Mouse (Mus musculus) heart, embryonic 12.5 days (tissue): Measurements from ENCODE around the gene Rprd1b. TPM values are rescaled to one million over a fixed set of nuclear protein-coding genes. Genes with fewer than 3 reads are reported as not detected.

Source experiments
- ATAC-seq: fragments of 200-750 bp; cut with Nextera tagmentation; 2 replicates; pipeline ENCODE4 v1.8.0; 2017; ENCODE audit warnings: moderate TSS enrichment, moderate library complexity; ENCODE audit not compliant: insufficient number of reproducible peaks, low FRiP score
- H3K27ac ChIP-seq: fragments of 300-500 bp; sonication (generic); 2 replicates; pipeline ENCODE4 v1.5.1; 2016; ENCODE audit warnings: mild to moderate bottlenecking, moderate library complexity; ENCODE audit not compliant: poor library complexity, severe bottlenecking
- H3K27me3 ChIP-seq: fragments of 300-500 bp; sonication (generic); replicated peaks from 2 replicates; pipeline ENCODE4 v1.6.1; 2016; ENCODE audit warnings: mild to moderate bottlenecking, moderate library complexity
- H3K36me3 ChIP-seq: fragments of 300-500 bp; sonication (generic); 2 replicates; pipeline ENCODE4 v1.6.1; 2016; ENCODE audit warnings: mild to moderate bottlenecking, moderate library complexity
- H3K4me1 ChIP-seq: fragments of 300-500 bp; sonication (generic); replicated peaks from 2 replicates; pipeline ENCODE4 v1.6.1; 2016; ENCODE audit warnings: mild to moderate bottlenecking
- H3K4me2 ChIP-seq: fragments of 300-500 bp; sonication (generic); 2 replicates; pipeline ENCODE4 v1.6.1; 2016; ENCODE audit warnings: mild to moderate bottlenecking, moderate library complexity
- H3K4me3 ChIP-seq: fragments of 300-500 bp; sonication (generic); 2 replicates; pipeline ENCODE4 v1.5.1; 2016; ENCODE audit warnings: mild to moderate bottlenecking
- H3K9ac ChIP-seq: fragments of 300-500 bp; sonication (generic); 2 replicates; pipeline ENCODE4 v1.6.1; 2016; ENCODE audit warnings: mild to moderate bottlenecking, moderate library complexity
- H3K9me3 ChIP-seq: fragments of 300-500 bp; sonication (generic); replicated peaks from 2 replicates; pipeline ENCODE4 v1.6.1; 2016; ENCODE audit warnings: mild to moderate bottlenecking, moderate library complexity
- WGBS: fragments of 180-500 bp; shearing (Covaris S2); methylation state at CpG from one replicate; pipeline ENCODE4 v1.1.7; 2016; 5-methylcytosine and 5-hydroxymethylcytosine counted together
- polyA plus RNA-seq: library from polyadenylated mRNA; unstranded; fragments of >200 nt; fragmentation: Nextera tagmentation; extraction: Ambion mirVana; gene quantifications from 2 replicates; pipeline ENCODE4 v1.2.1, GENCODE M21; 2016

Gene Rprd1b
- polyA plus RNA-seq, 1 experiment from 2014 or later: 32.4 TPM

DNA sequence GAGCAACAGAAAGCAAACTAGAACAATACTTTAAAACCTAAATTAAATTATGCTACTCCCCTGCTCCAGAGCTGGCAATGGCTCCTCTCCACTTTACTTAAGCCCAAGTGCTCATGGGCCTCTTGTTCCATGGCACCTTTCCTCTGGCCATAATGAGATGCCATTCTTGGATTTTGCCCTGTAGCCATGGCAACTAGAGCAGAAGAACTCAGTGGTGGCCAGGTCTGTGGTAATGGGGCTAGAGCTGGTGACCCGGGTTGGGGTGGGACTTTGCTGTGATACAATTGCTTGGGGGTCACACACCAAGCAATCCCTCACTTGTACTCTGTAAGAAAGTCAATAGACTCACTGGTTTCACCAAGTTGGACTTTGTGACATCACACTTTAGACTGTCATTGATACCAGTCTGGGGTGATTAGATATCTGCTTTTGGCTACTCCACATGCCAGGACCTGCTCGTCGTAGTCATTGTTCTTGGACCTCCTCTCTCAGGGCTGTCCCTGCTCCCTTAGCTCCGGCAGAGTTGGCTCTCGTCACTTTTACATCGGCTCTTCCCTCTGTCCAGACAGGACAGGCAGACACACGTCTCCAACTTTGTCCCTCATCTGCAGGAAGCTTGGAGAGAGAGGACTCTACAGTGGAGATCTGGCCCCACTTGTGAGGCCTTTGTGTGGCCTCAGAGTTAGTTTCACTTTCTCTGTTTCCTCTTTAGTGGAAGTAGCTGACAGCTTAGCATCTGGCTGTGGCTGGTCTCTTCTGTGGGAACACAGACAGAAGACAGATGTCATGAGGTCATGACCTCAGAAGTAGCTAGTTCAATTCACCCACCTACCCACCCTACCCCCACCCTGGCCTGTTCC is 131.3 kb downstream of the Rprd1b start:
- H3K4me1 ChIP-seq: peaks cover 19% of the 10 kb centered on the region
- peak overlapping the region; percentile 25; the same call in 1 of the 2 replicates for H3K4me3 ChIP-seq
- no peaks in the 10 kb centered on the region for H3K9me3 ChIP-seq
- ATAC-seq: peak; percentile 73
- WGBS: 19% methylated on average over 7 of the region's 7 CpGs
- 0 out of 2 replicates have a peak, but pooled peaks cover 4% of the 10 kb centered on the region for H3K27me3 ChIP-seq
- H3K36me3 ChIP-seq: no peaks in the 10 kb centered on the region
- H3K4me2 ChIP-seq: peak overlapping the region; percentile 61
- peak overlapping the region; percentile 68 for H3K27ac ChIP-seq
- peak overlapping the region; percentile 51; the same call in 1 of the 2 replicates for H3K9ac ChIP-seq

DNA sequence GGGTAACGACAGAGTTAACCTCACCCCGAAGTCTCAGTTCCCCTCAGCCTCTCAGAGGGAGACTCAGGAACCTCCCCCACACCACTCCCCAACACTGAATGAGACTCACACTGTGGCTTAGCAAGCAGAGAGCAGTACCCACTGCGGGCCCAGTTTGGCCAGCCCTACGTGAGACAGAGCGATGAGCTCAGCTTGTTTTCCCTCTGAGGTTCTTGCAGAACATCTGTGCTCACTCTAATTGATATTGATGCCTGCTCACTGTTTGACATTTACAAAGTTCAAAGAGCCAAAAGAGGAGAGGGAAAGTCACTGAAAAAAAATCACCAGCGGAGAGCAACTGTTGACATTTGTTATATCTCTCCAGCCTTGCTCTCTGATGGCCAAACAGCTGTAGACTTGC is 133.5 kb downstream of the Rprd1b start:
- no peaks in the 10 kb centered on the region for H3K9me3 ChIP-seq
- H3K4me2 ChIP-seq: no peak overlapping the region
- no peak for ATAC-seq
- WGBS: 75% methylated on average over 6 of the region's 6 CpGs
- no peaks in the 10 kb centered on the region for H3K36me3 ChIP-seq
- H3K27ac ChIP-seq: no peak overlapping the region
- no peak overlapping the region for H3K9ac ChIP-seq
- H3K27me3 ChIP-seq: 0 out of 2 replicates have a peak, but pooled peaks cover 4% of the 10 kb centered on the region
- peaks cover 22% of the 10 kb centered on the region for H3K4me1 ChIP-seq
- H3K4me3 ChIP-seq: no peak overlapping the region

DNA sequence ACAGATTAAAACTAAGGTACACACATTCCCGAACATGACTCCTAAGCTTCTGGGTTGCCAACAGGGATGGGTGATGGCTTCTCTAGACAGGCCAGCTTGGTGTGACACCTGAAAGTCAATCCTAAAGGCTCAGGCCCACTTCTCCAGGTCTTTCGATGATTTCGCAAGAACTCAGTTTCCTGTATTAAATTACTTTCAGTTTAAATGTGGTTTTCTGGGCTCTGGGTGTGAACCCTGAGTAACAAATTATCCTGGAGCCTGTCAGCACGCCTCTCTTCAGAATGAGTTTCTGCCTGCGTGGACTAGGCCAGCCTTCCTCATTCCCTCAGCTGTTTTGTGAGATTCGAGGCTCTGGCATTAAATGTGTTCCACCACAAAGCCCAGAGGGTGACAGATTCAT is 134.7 kb downstream of the Rprd1b start:
- Histone ChIP-seq H3K36me3 (no peaks in the 10 kb centered on the region), H3K4me1 (peaks cover 32% of the 10 kb centered on the region), H3K4me3 (no peak overlapping the region), H3K27me3 (0 out of 2 replicates have a peak, but pooled peaks cover 3% of the 10 kb centered on the region), H3K4me2 (no peak overlapping the region), H3K27ac (no peak overlapping the region), H3K9me3 (no peaks in the 10 kb centered on the region), H3K9ac (no peak overlapping the region)
- no peak for ATAC-seq
- WGBS: 72% methylated on average over 6 of the region's 6 CpGs

DNA sequence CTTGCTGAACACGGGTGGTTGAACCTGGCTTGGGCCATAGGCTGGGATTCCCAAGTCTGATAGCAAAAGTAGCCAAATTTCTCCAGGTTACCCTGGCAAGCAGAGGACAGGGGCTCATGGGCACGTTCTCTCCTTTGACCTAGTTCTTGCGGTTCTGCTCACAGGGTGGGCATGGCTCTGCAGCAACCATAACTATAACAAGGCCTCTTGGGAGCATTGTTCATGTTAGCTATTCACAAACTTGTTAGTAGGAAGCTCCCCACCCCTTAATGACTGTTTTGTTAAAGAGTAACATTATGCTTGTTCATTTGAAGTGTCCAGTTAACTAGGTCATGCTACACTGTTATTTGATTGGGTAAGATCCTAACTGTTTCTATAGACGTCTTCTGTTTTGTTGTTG is 137.5 kb downstream of the Rprd1b start:
- Histone ChIP-seq H3K4me2 (no peak overlapping the region), H3K4me3 (no peak overlapping the region), H3K27ac (no peak overlapping the region), H3K4me1 (peaks cover 38% of the 10 kb centered on the region), H3K9me3 (no peaks in the 10 kb centered on the region), H3K9ac (no peak overlapping the region), H3K36me3 (no peaks in the 10 kb centered on the region), H3K27me3 (no peaks in the 10 kb centered on the region)
- no peak for ATAC-seq
- WGBS: 82% methylated on average over 4 of the region's 4 CpGs

DNA sequence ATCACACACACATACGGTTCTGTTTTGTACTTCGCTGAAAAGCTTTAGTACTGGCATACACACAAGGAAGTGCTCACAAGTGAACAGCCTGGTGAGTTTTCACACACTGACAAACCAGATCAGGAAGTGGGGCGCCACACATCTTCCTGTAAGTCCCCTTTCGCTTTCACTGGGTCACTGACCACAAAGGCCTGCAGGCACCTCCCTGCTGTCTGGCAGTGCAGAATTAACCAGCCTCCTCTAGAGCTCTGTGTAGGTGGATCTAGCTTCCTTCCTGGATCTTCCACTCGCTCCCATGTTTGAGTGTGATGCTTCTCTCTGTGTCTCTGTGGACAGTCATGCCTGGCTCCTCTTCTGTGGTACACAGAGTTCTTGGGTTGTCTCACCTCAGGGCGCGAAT is 138.3 kb downstream of the Rprd1b start:
- no peak overlapping the region for H3K9ac ChIP-seq
- H3K36me3 ChIP-seq: no peaks in the 10 kb centered on the region
- ATAC-seq: 0 out of 2 replicates have a peak, but pooled peaks have one; percentile 33
- no peaks in the 10 kb centered on the region for H3K27me3 ChIP-seq
- peak overlapping the region; percentile 52 for H3K27ac ChIP-seq
- H3K9me3 ChIP-seq: no peaks in the 10 kb centered on the region
- H3K4me3 ChIP-seq: no peak overlapping the region
- WGBS: 67% methylated on average over 7 of the region's 7 CpGs
- H3K4me1 ChIP-seq: peaks cover 36% of the 10 kb centered on the region
- no peak overlapping the region for H3K4me2 ChIP-seq

DNA sequence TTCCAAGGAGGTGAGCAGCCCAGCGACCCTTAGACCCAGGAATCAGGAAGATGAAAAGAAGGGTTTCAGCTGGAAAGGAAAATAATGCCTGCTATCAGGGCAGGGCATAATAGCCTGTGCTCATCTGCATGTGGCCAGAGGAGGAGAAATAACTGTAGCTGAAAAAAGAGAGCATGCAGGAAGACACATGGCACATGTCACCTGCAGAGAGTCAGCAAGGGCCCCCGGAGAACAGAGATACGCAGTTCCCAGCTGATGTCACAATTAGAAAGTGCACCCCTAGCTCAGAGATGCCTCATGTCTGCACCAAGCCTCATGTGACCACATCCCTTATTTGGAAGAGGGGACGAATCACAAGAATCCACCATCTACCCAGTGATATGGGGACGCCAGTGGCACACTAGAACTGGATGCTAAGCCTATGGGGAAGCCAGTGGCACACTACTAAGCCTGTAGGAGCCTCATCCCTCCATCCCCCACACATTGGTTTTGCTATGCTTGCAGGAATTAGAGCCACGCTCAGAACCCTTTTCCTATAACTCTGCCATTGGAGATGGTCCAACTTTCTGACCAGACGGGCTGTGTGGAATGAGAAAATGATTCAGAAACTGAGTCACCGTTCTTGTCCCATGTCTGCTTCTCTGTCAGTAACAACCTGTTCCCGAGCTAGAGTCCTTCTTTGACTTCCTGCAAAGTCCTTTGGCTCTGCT is 139.4 kb downstream of the Rprd1b start:
- H3K27me3 ChIP-seq: no peaks in the 10 kb centered on the region
- H3K4me1 ChIP-seq: peaks cover 36% of the 10 kb centered on the region
- ATAC-seq: no peak
- 38% methylated on average over 9 of the region's 9 CpGs for WGBS
- H3K9ac ChIP-seq: no peak overlapping the region
- no peaks in the 10 kb centered on the region for H3K36me3 ChIP-seq
- H3K27ac ChIP-seq: 0 out of 2 replicates have a peak overlapping the region, but pooled peaks have one; percentile 22
- no peak overlapping the region for H3K4me3 ChIP-seq
- H3K9me3 ChIP-seq: 0 out of 2 replicates have a peak, but pooled peaks cover 3% of the 10 kb centered on the region
- H3K4me2 ChIP-seq: 0 out of 2 replicates have a peak overlapping the region, but pooled peaks have one; percentile 1

DNA sequence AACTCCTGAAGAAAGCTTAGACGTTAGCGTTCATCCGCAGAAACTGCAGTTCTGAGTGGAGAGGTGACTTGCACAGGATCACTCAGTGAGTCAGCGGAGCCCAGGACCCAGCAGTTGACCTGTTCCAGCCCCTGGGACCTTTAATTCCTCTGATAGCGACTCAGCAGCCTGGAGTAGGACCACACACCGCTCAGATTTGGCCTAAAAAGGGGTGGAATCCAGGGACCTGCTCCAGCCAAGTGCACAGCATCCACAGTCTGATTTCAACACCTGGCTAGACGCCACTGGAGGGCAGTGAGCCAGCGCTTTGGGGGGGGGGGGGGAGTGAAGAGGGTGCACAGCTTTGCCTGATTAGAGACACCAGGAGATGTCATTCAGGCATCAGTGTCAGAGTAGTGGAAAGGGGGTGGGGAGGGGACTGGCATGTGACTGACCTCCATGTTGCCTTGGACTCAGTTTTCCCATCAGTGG is 140.5 kb downstream of the Rprd1b start:
- H3K27ac ChIP-seq: peak overlapping the region; percentile 63
- 21% methylated on average over 8 of the region's 8 CpGs for WGBS
- peaks cover 36% of the 10 kb centered on the region for H3K4me1 ChIP-seq
- no peaks in the 10 kb centered on the region for H3K27me3 ChIP-seq
- 0 out of 2 replicates have a peak, but pooled peaks cover 3% of the 10 kb centered on the region for H3K9me3 ChIP-seq
- H3K4me3 ChIP-seq: no peak overlapping the region
- no peak overlapping the region for H3K9ac ChIP-seq
- no peaks in the 10 kb centered on the region for H3K36me3 ChIP-seq
- peak; percentile 53 for ATAC-seq
- peak overlapping the region; percentile 2; the same call in 1 of the 2 replicates for H3K4me2 ChIP-seq

DNA sequence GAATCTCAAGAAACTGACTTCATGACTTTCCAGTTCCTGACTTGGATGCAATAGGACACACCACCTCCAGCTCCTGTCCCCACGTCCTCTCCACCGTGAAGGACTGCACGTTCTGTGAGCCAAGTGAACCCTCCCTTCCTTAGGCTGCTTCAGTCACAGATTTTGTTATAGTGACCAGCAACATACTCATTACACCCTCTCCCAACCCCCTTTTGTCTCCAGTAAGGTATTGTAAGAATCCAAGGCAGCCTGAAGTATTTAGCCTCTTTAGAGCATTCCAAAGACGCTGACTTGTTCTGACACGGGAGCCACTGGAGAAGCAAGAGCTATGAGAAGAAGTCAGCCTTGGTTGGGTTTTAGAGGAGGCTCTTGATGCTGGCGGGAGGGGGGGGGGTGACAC is 141.1 kb downstream of the Rprd1b start:
- Histone ChIP-seq H3K9ac (no peak overlapping the region), H3K27ac (peak overlapping the region; percentile 63), H3K4me3 (no peak overlapping the region), H3K4me1 (peaks cover 36% of the 10 kb centered on the region), H3K4me2 (no peak overlapping the region), H3K36me3 (no peaks in the 10 kb centered on the region), H3K9me3 (0 out of 2 replicates have a peak, but pooled peaks cover 3% of the 10 kb centered on the region), H3K27me3 (no peaks in the 10 kb centered on the region)
- WGBS: 58% methylated on average over 6 of the region's 6 CpGs
- no peak for ATAC-seq

DNA sequence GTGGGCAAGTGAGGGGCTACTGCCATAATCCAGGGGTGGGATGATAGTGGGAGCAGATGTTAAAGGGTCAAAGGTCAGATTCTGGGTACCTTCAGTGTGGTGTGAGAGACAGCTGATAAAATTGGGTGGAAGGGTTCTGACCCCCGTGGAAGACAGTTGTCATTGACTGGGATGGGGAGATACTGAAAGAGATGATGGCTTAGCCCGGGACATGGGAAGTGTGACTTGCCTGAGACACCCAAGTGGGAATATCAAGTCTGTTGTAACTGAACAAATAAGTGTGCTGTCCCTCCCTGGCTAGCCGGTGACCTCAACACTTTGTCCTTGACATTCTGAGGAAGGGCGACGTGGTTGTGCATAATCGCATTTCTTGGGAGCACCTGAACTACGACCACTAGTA is 141.5 kb downstream of the Rprd1b start:
- Histone ChIP-seq H3K9ac (no peak overlapping the region), H3K4me2 (no peak overlapping the region), H3K9me3 (0 out of 2 replicates have a peak, but pooled peaks cover 3% of the 10 kb centered on the region), H3K27me3 (no peaks in the 10 kb centered on the region), H3K27ac (no peak overlapping the region), H3K4me3 (no peak overlapping the region), H3K4me1 (peaks cover 36% of the 10 kb centered on the region), H3K36me3 (no peaks in the 10 kb centered on the region)
- WGBS: 81% methylated on average over 7 of the region's 7 CpGs
- no peak for ATAC-seq

DNA sequence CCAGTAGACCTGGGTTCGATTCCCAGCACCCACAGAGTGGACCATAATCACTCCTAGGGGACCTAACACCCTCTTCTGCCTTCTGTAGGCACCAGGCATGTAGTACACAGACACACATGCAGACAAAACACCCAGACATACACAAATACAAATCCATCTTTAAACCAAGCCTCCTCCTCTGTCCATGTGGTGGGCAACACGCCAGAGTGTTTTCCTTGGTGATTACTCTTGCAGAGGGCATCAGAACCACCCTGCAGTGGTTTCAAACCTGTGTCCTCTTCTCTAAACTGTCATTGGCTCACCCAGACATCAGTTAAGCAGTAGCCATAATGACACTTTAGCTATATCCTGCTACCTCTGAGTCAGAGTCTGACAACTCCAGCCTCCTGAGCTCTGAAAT is 142.1 kb downstream of the Rprd1b start:
- Histone ChIP-seq H3K27ac (no peak overlapping the region), H3K27me3 (no peaks in the 10 kb centered on the region), H3K4me2 (no peak overlapping the region), H3K36me3 (no peaks in the 10 kb centered on the region), H3K9me3 (0 out of 2 replicates have a peak, but pooled peaks cover 3% of the 10 kb centered on the region), H3K4me1 (peaks cover 43% of the 10 kb centered on the region), H3K4me3 (no peak overlapping the region), H3K9ac (no peak overlapping the region)
- ATAC-seq: no peak
- 85% methylated on average over 2 of the region's 2 CpGs for WGBS

DNA sequence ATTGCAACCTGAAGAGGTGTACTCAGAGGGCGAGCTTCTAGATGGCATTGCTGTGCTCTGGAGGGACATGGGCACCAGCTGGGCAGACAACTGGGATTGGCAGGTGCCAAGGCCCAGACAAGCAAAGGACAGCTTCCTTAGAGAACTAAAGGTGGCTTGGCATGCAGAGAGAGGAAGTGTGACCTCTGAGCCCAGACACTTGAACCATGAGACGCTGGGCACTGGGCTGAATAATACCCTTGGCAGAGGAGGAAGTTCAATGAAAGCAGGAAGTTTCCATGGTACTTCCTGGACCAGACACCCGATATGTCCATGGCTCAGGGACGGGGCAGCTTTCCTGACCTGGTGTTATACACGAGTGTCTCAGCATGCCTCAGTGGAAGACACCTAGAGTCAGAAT is 146.1 kb downstream of the Rprd1b start:
- H3K9me3 ChIP-seq: 0 out of 2 replicates have a peak, but pooled peaks cover 3% of the 10 kb centered on the region
- H3K4me1 ChIP-seq: peaks cover 35% of the 10 kb centered on the region
- ATAC-seq: no peak
- H3K27ac ChIP-seq: no peak overlapping the region
- H3K36me3 ChIP-seq: no peaks in the 10 kb centered on the region
- WGBS: 67% methylated on average over 5 of the region's 5 CpGs
- no peaks in the 10 kb centered on the region for H3K27me3 ChIP-seq
- no peak overlapping the region for H3K4me3 ChIP-seq
- H3K9ac ChIP-seq: no peak overlapping the region
- H3K4me2 ChIP-seq: no peak overlapping the region
